Mouse (Mus musculus): ENCODE results near the gene Maml2. TPM values are rescaled to one million over a fixed set of nuclear protein-coding genes. Genes with fewer than 3 reads are reported as not detected.

Gene Maml2
- polyA plus RNA-seq, 1 experiment, result 1.5 TPM

DNA sequence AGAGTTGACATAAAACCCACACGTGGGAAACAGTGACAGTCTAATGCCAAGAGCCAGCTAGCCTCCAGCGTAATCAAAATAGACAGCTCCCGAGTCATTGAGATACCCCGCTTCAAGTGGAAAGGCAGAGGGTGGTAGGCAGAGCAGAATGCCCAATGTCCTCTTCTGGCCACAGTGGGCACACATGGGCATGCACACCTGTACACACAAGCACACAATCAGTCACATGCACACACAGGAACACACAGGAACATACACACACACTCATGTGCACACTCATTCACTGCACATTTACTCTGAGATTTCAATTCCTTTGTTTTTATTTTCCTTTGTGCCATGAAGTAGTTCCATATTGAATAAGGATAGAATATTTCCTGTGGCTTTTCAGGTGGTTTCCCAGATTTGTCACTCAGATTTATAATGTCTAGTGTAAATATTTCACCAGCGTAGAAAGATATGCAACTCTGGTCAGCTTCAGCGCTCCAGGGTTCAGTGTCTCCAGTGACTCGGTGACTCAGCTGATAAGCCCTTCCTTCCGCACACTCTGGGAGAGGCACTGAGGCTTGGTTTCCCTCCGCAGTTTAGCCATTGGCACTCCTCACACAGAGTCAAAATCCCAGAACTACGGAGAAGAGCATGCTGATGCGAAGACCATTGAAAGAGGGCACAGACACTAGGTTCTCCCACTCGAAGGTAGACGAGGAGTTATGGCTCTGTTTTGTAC lies 144.4 kb downstream of the Maml2 start:
- H3K79me3 ChIP-seq (ENCODE audit: low read depth), result no peaks in the 10 kb centered on the region
- no peak overlapping the region for H3K4me3 ChIP-seq (ENCODE audit: insufficient read depth, poor library complexity, severe bottlenecking)
- H3K27me3 ChIP-seq (ENCODE audit: control insufficient read depth, insufficient read depth, insufficient read length), result no peaks in the 10 kb centered on the region
- H3K79me2 ChIP-seq (ENCODE audit: control insufficient read depth, insufficient read depth), result no peaks in the 10 kb centered on the region
- no peaks in the 10 kb centered on the region for H3K36me3 ChIP-seq (ENCODE audit: control insufficient read depth, insufficient read depth)
- H3ac ChIP-seq (ENCODE audit: control insufficient read depth, insufficient read length, low read depth), result no peak overlapping the region
- TF ChIP-seq CTCF (IDR thresholded peaks at IDR 0.05; ENCODE audit: control insufficient read depth, insufficient read depth, insufficient read length), result no peak
- no peak for TF ChIP-seq USF1 (IDR thresholded peaks at IDR 0.05; ENCODE audit: low read depth)
- TF ChIP-seq MAX (IDR thresholded peaks at IDR 0.05), result peak; percentile 33
- no peak for TF ChIP-seq MYOG (IDR thresholded peaks at IDR 0.05; ENCODE audit: control insufficient read depth, extremely low read depth, insufficient read length)
- peak; percentile 8 for TF ChIP-seq FOSL1 (IDR thresholded peaks at IDR 0.05; ENCODE audit: insufficient read depth, low read length, poor library complexity, severe bottlenecking)
- TF ChIP-seq MYOD1 (IDR thresholded peaks at IDR 0.05; ENCODE audit: control insufficient read depth, insufficient read length, low read depth), result no peak
- peak; percentile 26 for TF ChIP-seq CEBPB (IDR thresholded peaks at IDR 0.05; ENCODE audit: low read depth)

- H3K79me2 ChIP-seq (ENCODE audit: control insufficient read depth, insufficient read depth), result no peaks in the 10 kb centered on the region
- H3K4me3 ChIP-seq (ENCODE audit: insufficient read depth, poor library complexity, severe bottlenecking), result no peak overlapping the region
- H3K79me3 ChIP-seq (ENCODE audit: low read depth), result no peaks in the 10 kb centered on the region
- H3K36me3 ChIP-seq (ENCODE audit: control insufficient read depth, insufficient read depth), result no peaks in the 10 kb centered on the region
- H3ac ChIP-seq (ENCODE audit: control insufficient read depth, insufficient read length, low read depth), result no peak overlapping the region
- TF ChIP-seq CEBPB (IDR thresholded peaks at IDR 0.05; ENCODE audit: low read depth), result no peak
- TF ChIP-seq MAX (IDR thresholded peaks at IDR 0.05), result no peak
- TF ChIP-seq MYOD1 (IDR thresholded peaks at IDR 0.05; ENCODE audit: control insufficient read depth, insufficient read length, low read depth), result no peak
- TF ChIP-seq USF1 (IDR thresholded peaks at IDR 0.05; ENCODE audit: low read depth), result no peak
- TF ChIP-seq MYOG (IDR thresholded peaks at IDR 0.05; ENCODE audit: control insufficient read depth, extremely low read depth, insufficient read length), result no peak
- TF ChIP-seq FOSL1 (IDR thresholded peaks at IDR 0.05; ENCODE audit: insufficient read depth, low read length, poor library complexity, severe bottlenecking), result no peak
- TF ChIP-seq CTCF (IDR thresholded peaks at IDR 0.05; ENCODE audit: control insufficient read depth, insufficient read depth, insufficient read length), result no peak
- no peaks in the 10 kb centered on the region for H3K27me3 ChIP-seq (ENCODE audit: control insufficient read depth, insufficient read depth, insufficient read length)
Observed at GRCm38 (mm10) chr9:13443484-13444211, 145.9 kb downstream of the Maml2 start.

GRCm38 (mm10) chr9:13446236-13446635 lies 148.5 kb downstream of the Maml2 start:
- no peaks in the 10 kb centered on the region for H3K27me3 ChIP-seq (ENCODE audit: control insufficient read depth, insufficient read depth, insufficient read length)
- H3K36me3 ChIP-seq (ENCODE audit: control insufficient read depth, insufficient read depth), result no peaks in the 10 kb centered on the region
- no peak overlapping the region for H3K4me3 ChIP-seq (ENCODE audit: insufficient read depth, poor library complexity, severe bottlenecking)
- no peak overlapping the region for H3ac ChIP-seq (ENCODE audit: control insufficient read depth, insufficient read length, low read depth)
- no peak for TF ChIP-seq MYOD1 (IDR thresholded peaks at IDR 0.05; ENCODE audit: control insufficient read depth, insufficient read length, low read depth)
- no peak for TF ChIP-seq FOSL1 (IDR thresholded peaks at IDR 0.05; ENCODE audit: insufficient read depth, low read length, poor library complexity, severe bottlenecking)
- TF ChIP-seq CTCF (IDR thresholded peaks at IDR 0.05; ENCODE audit: control insufficient read depth, insufficient read depth, insufficient read length), result no peak
- no peak for TF ChIP-seq MYOG (IDR thresholded peaks at IDR 0.05; ENCODE audit: control insufficient read depth, extremely low read depth, insufficient read length)
- no peak for TF ChIP-seq USF1 (IDR thresholded peaks at IDR 0.05; ENCODE audit: low read depth)
- TF ChIP-seq CEBPB (IDR thresholded peaks at IDR 0.05; ENCODE audit: low read depth), result no peak
- no peak for TF ChIP-seq MAX (IDR thresholded peaks at IDR 0.05)
- no peaks in the 10 kb centered on the region for H3K79me3 ChIP-seq (ENCODE audit: low read depth)
- H3K79me2 ChIP-seq (ENCODE audit: control insufficient read depth, insufficient read depth), result no peaks in the 10 kb centered on the region

GRCm38 (mm10) chr9:13446703-13447285 lies 149.0 kb downstream of the Maml2 start, which contains the start of gene Gm17571:
Gene Gm17571, minus strand, starts transcription at chr9:13446753.
- no peaks in the 10 kb centered on the region for H3K36me3 ChIP-seq (ENCODE audit: control insufficient read depth, insufficient read depth)
- no peaks in the 10 kb centered on the region for H3K79me2 ChIP-seq (ENCODE audit: control insufficient read depth, insufficient read depth)
- no peaks in the 10 kb centered on the region for H3K27me3 ChIP-seq (ENCODE audit: control insufficient read depth, insufficient read depth, insufficient read length)
- H3K79me3 ChIP-seq (ENCODE audit: low read depth), result no peaks in the 10 kb centered on the region
- no peak for TF ChIP-seq MYOD1 (IDR thresholded peaks at IDR 0.05; ENCODE audit: control insufficient read depth, insufficient read length, low read depth)
- TF ChIP-seq MYOG (IDR thresholded peaks at IDR 0.05; ENCODE audit: control insufficient read depth, extremely low read depth, insufficient read length), result no peak
- TF ChIP-seq CEBPB (IDR thresholded peaks at IDR 0.05; ENCODE audit: low read depth), result peak; percentile 17
- H3ac ChIP-seq (ENCODE audit: control insufficient read depth, insufficient read length, low read depth), result no peak within 1 kb of the TSS
- H3K4me3 ChIP-seq (ENCODE audit: insufficient read depth, poor library complexity, severe bottlenecking), result no peak within 1 kb of the TSS

- Histone ChIP-seq H3K4me3 (ENCODE audit: insufficient read depth, poor library complexity, severe bottlenecking) (no peak overlapping the region), H3ac (ENCODE audit: control insufficient read depth, insufficient read length, low read depth) (no peak overlapping the region), H3K36me3 (ENCODE audit: control insufficient read depth, insufficient read depth) (no peaks in the 10 kb centered on the region), H3K79me3 (ENCODE audit: low read depth) (no peaks in the 10 kb centered on the region), H3K79me2 (ENCODE audit: control insufficient read depth, insufficient read depth) (no peaks in the 10 kb centered on the region), H3K27me3 (ENCODE audit: control insufficient read depth, insufficient read depth, insufficient read length) (no peaks in the 10 kb centered on the region)
- TF ChIP-seq CTCF (IDR thresholded peaks at IDR 0.05; ENCODE audit: control insufficient read depth, insufficient read depth, insufficient read length) (no peak), CEBPB (IDR thresholded peaks at IDR 0.05; ENCODE audit: low read depth) (no peak), MYOG (IDR thresholded peaks at IDR 0.05; ENCODE audit: control insufficient read depth, extremely low read depth, insufficient read length) (no peak), USF1 (IDR thresholded peaks at IDR 0.05; ENCODE audit: low read depth) (no peak), MYOD1 (IDR thresholded peaks at IDR 0.05; ENCODE audit: control insufficient read depth, insufficient read length, low read depth) (no peak), FOSL1 (IDR thresholded peaks at IDR 0.05; ENCODE audit: insufficient read depth, low read length, poor library complexity, severe bottlenecking) (no peak), MAX (IDR thresholded peaks at IDR 0.05) (no peak)
Observed at GRCm38 (mm10) chr9:13448716-13449115, 151.0 kb downstream of the Maml2 start.

Measured in C2C12 (cell line).